Mouse (Mus musculus) heart, embryonic 11.5 days (tissue): ENCODE measurements around the gene Cadps2. TPM values are rescaled to one million over a fixed set of nuclear protein-coding genes. Genes with fewer than 3 reads are reported as not detected.

ENCODE experiments used
- ATAC-seq: fragments of 200-750 bp; cut with Nextera tagmentation; replicated peaks from 2 replicates; pipeline ENCODE4 v1.8.0; 2017; ENCODE audit warnings: moderate library complexity; ENCODE audit not compliant: insufficient number of reproducible peaks, low FRiP score, low TSS enrichment
- H3K27ac ChIP-seq: fragments of 300-500 bp; sonication (generic); 2 replicates; pipeline ENCODE4 v1.5.1; 2014; ENCODE audit warnings: mild to moderate bottlenecking, low read depth, low read length
- H3K27me3 ChIP-seq: fragments of 300-500 bp; sonication (generic); 2 replicates; pipeline ENCODE4 v1.6.1; 2014; ENCODE audit warnings: mild to moderate bottlenecking, low read length, mixed read lengths; ENCODE audit not compliant: control insufficient read depth, insufficient read depth
- H3K36me3 ChIP-seq: fragments of 300-500 bp; sonication (generic); 2 replicates; pipeline ENCODE4 v1.6.1; 2014; ENCODE audit warnings: mild to moderate bottlenecking, low read length, moderate library complexity, mixed read lengths; ENCODE audit not compliant: control insufficient read depth, insufficient read depth
- H3K4me1 ChIP-seq: fragments of 300-500 bp; sonication (generic); 2 replicates; pipeline ENCODE4 v1.6.1; 2014; ENCODE audit warnings: low read length; ENCODE audit not compliant: control insufficient read depth, insufficient read depth
- H3K4me2 ChIP-seq: fragments of 300-500 bp; sonication (generic); 2 replicates; pipeline ENCODE4 v1.6.1; 2014; ENCODE audit warnings: mild to moderate bottlenecking, moderate library complexity
- H3K4me3 ChIP-seq: fragments of 300-500 bp; sonication (generic); 2 replicates; pipeline ENCODE4 v1.5.1; 2014; ENCODE audit warnings: low read depth, low read length
- H3K9ac ChIP-seq: fragments of 300-500 bp; sonication (generic); 2 replicates; pipeline ENCODE4 v1.6.1; 2014; ENCODE audit warnings: mild to moderate bottlenecking, low read depth, low read length, moderate library complexity
- H3K9me3 ChIP-seq: fragments of 300-500 bp; sonication (generic); replicated peaks from 2 replicates; pipeline ENCODE4 v1.6.1; 2016; ENCODE audit warnings: low read length; ENCODE audit not compliant: control insufficient read depth
- WGBS: fragments of 180-500 bp; shearing (Covaris S2); extraction: QIAGEN DNeasy Blood & Tissue Kit; methylation state at CpG from one replicate; pipeline ENCODE4 v1.1.7; 2014; ENCODE audit not compliant: insufficient replicate concordance; 5-methylcytosine and 5-hydroxymethylcytosine counted together
- polyA plus RNA-seq: library from polyadenylated mRNA; unstranded; fragments of >200 nt; fragmentation: Nextera tagmentation; extraction: Ambion mirVana; gene quantifications from 2 replicates; pipeline ENCODE4 v1.2.1, GENCODE M21; 2014

Gene Cadps2
- polyA plus RNA-seq, 1 experiment from 2014 or later, result 1.2 TPM

DNA sequence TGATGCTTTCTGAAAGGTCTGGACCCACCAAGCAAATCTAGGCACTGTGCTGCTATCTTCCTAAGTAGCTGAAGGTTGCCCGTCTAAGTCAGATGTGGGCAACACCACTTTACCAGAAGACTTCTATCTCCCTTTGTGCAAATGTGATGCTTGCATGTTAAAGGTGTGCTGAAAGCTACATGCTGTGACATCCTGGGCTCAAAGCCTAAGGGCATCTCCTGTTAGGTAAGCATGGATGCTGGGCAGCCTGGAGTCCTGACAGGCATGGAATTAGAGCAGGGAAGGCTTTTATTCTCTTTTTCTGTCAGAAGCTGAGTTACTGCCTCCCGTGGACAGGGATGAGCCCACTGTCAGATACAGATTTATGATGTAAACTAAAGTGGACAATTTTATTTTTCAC, 348.8 kb downstream of the Cadps2 start:
- ATAC-seq, result no peak
- H3K4me2 ChIP-seq, result no peak overlapping the region
- WGBS, result 74% methylated on average over 2 of the region's 2 CpGs
- no peaks in the 10 kb centered on the region for H3K9me3 ChIP-seq
- H3K27ac ChIP-seq, result no peak overlapping the region
- H3K4me1 ChIP-seq, result no peaks in the 10 kb centered on the region
- no peaks in the 10 kb centered on the region for H3K27me3 ChIP-seq
- H3K4me3 ChIP-seq, result no peak overlapping the region
- no peak overlapping the region for H3K9ac ChIP-seq
- H3K36me3 ChIP-seq, result no peaks in the 10 kb centered on the region

DNA sequence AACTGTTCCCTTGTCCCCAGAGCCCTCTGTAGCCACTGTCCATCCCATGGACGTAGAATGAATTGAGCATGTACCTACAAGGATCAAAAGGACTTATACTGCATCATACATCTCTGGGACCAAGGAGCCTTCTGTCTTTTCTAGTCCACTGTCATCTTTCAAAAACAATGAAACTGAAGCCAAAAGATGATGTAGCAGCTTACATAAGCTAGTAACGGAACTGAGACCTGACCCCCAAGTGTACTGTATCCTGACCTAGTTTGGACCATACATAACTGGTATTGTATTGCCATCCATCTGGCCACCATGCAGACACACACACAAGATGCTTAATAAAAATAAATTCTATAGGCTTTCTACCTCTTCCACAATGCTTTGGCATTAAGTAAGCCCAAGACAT, 350.2 kb downstream of the Cadps2 start:
- ATAC-seq, result no peak
- Histone ChIP-seq H3K4me1 (no peaks in the 10 kb centered on the region), H3K36me3 (no peaks in the 10 kb centered on the region), H3K27me3 (no peaks in the 10 kb centered on the region), H3K4me3 (no peak overlapping the region), H3K9me3 (no peaks in the 10 kb centered on the region), H3K9ac (no peak overlapping the region), H3K4me2 (no peak overlapping the region), H3K27ac (no peak overlapping the region)
- 71% methylated on average over 2 of the region's 2 CpGs for WGBS

DNA sequence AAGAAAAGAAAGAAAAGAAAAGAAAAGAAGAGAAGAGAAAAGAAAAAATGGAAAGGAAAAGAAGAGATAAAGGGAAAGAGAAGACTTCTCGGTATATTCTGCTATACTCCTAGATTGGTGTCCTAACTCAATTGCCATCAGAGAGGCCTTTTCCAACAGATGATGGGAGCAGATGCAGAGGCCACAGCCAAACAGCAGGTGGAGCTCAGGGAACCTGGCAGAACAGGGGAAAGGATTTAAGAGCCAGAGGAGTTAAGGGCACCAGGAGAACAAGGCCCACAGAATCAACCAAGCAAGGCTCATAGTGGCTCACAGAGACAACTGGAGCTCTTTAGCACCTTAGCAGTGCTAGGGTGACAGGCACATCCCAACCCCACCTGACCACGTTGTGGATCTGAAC, 366.5 kb downstream of the Cadps2 start:
- Histone ChIP-seq H3K4me3 (no peak overlapping the region), H3K36me3 (no peaks in the 10 kb centered on the region), H3K4me1 (no peaks in the 10 kb centered on the region), H3K4me2 (no peak overlapping the region), H3K27me3 (no peaks in the 10 kb centered on the region), H3K27ac (no peak overlapping the region), H3K9ac (no peak overlapping the region), H3K9me3 (no peaks in the 10 kb centered on the region)
- no peak for ATAC-seq
- WGBS, result 54% methylated on average over 2 of the region's 2 CpGs

DNA sequence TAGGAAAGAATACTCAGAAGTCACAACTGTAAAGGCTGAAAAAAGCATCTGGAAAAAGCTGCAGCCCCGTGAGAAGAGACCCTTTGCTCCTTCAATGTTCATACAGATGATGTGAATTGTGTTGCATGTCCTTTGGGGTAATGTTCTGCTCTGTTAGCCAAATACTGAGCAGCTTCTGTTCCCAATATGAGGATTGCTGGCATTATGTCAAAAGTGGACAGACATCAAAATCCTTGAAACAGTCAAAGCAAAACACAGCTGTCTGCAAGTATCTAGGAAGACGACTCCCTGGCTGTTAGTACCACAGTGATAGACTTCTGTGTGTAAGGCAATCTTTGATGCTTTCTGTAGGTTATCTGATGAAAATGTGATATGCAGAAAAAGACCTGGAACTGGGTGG, 367.4 kb downstream of the Cadps2 start:
- 78% methylated on average over 2 of the region's 2 CpGs for WGBS
- no peak for ATAC-seq
- no peaks in the 10 kb centered on the region for H3K9me3 ChIP-seq

DNA sequence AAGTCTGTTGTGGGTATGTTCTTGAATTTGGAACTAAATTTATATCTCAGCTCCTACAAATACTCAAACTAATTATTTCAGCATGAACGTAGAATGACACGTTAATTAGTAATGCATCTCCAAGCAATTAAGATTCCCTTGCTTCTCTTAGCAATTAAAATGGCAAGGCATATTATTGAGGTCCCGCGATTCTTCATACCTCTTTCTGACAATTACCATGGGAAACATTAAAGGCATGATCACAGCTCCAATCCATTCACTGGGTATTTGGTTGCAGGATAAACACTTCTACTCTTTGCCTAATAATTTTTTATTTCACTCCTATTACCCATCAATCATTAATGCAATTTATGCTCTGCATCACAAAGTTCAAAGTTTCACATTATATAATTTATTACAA, 371.3 kb downstream of the Cadps2 start:
- H3K27me3 ChIP-seq, result no peaks in the 10 kb centered on the region
- H3K9me3 ChIP-seq, result no peaks in the 10 kb centered on the region
- no peaks in the 10 kb centered on the region for H3K4me1 ChIP-seq
- H3K36me3 ChIP-seq, result no peaks in the 10 kb centered on the region
- H3K27ac ChIP-seq, result no peak overlapping the region
- H3K4me3 ChIP-seq, result no peak overlapping the region
- WGBS, result 87% methylated on average over 4 of the region's 4 CpGs
- ATAC-seq, result no peak
- H3K9ac ChIP-seq, result no peak overlapping the region
- H3K4me2 ChIP-seq, result no peak overlapping the region

More for the DNA sequence above, 367.4 kb downstream of the Cadps2 start:
- Histone ChIP-seq H3K27ac (no peak overlapping the region), H3K36me3 (no peaks in the 10 kb centered on the region), H3K4me2 (no peak overlapping the region), H3K4me3 (no peak overlapping the region), H3K9ac (no peak overlapping the region), H3K4me1 (no peaks in the 10 kb centered on the region), H3K27me3 (no peaks in the 10 kb centered on the region)

DNA sequence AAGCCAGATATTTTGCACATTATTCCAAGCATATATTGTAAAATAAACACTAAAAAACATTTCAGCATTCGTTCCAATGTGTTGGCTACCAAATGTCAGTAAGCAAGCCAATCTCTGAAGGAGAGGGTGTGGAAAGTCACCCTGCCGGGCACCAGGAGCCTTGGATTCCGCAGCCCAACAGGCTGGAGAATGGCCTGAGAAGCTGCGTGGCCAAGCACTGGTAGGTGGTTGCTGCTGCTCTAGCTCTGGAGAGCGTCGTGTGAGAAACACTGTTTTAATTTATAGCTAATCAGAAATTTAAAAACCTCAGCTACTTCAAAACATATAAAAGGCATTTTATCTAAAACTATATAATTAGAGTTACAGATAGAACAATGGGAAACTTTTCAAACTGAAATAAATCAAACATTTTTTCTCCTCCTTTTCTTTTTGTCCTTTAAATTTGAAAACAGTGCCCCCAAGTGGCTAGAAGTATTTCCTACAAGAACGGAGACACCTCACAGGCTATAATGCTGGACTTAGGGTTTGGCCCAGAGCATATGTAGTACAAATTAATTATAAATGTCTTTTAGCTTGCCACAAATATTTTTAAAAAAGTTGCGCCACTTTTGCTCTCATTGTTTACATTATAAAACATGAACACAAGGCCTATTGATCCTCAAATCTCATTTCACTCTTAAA, 376.5 kb downstream of the Cadps2 start:
- Histone ChIP-seq H3K27me3 (no peaks in the 10 kb centered on the region), H3K36me3 (no peaks in the 10 kb centered on the region), H3K27ac (no peak overlapping the region), H3K4me3 (peak overlapping the region; percentile 10; the same call in 1 of the 2 replicates), H3K4me2 (peak overlapping the region; percentile 17), H3K9ac (no peak overlapping the region), H3K9me3 (no peaks in the 10 kb centered on the region), H3K4me1 (no peaks in the 10 kb centered on the region)
- no peak; the same call in 1 of the 2 replicates for ATAC-seq
- 22% methylated on average over 8 of the region's 8 CpGs for WGBS

DNA sequence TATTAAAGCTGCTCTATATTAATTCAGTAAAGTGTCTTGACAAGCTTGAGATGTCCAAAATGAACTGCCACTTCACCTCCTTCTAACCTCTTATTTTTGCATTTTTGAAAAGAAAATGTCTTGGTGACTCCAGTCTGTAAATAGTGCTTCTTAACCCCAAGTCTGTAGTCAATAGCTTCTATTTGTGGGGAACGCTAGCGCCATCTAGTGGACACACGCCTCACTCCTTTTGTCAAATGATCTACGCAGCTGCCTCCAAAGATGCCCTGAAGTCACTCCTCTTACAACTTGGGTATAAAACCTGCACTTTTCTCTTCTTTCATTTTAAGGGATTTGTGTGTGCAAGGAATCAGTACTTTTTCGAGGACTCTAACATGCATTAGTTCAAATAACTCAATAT, 381.5 kb downstream of the Cadps2 start:
- H3K4me2 ChIP-seq, result no peak overlapping the region
- no peaks in the 10 kb centered on the region for H3K9me3 ChIP-seq
- no peak overlapping the region for H3K4me3 ChIP-seq
- no peak overlapping the region for H3K9ac ChIP-seq
- no peak overlapping the region for H3K27ac ChIP-seq
- H3K4me1 ChIP-seq, result no peaks in the 10 kb centered on the region
- H3K27me3 ChIP-seq, result no peaks in the 10 kb centered on the region
- H3K36me3 ChIP-seq, result no peaks in the 10 kb centered on the region
- ATAC-seq, result no peak
- 3% methylated on average over 5 of the region's 5 CpGs for WGBS

DNA sequence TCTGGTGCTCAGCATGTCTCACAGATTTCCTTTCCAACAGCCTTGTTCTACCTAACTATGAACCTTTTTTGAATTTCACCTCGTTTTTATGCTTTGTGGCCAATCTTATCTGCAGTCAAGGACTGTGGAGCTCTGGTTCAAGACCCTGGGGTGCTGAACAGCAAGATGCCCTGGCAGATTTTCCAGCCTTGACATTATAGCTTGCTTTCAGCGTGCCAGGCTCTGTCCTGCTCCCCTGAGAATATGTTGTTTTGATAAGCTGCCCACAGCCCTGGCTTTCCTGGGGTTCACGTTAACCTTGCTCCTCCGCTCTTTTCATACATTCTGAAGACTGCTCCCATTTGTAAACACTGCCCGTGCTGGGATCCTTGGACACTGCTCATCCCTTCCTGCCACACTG, 385.3 kb downstream of the Cadps2 start:
- H3K4me2 ChIP-seq, result no peak overlapping the region
- H3K36me3 ChIP-seq, result no peaks in the 10 kb centered on the region
- no peak overlapping the region for H3K4me3 ChIP-seq
- no peak overlapping the region for H3K9ac ChIP-seq
- H3K9me3 ChIP-seq, result no peaks in the 10 kb centered on the region
- no peak overlapping the region for H3K27ac ChIP-seq
- no peaks in the 10 kb centered on the region for H3K27me3 ChIP-seq
- no peak for ATAC-seq
- no peaks in the 10 kb centered on the region for H3K4me1 ChIP-seq
- WGBS, result 59% methylated on average over 5 of the region's 5 CpGs

DNA sequence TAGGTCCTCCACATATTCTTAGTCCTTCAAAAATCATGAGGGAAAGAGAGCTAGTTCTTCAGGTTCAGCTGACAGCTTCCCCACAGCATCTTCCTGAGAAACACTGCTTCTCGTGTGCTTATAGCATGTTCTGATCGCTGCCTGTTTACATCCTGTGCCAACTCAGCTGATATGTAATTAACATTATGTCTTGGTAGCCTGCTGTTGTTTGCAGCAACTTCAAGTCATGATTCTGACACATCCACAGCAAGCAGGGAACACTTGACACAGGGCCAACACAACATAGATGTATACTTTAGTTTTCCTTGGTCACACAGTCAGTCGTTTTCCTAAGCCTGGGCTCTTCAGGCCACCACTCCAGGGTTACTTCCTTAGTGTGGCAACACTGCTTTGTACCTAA, 399.3 kb downstream of the Cadps2 start:
- H3K36me3 ChIP-seq, result no peaks in the 10 kb centered on the region
- H3K4me3 ChIP-seq, result no peak overlapping the region

More for the DNA sequence above, 399.3 kb downstream of the Cadps2 start:
- ATAC-seq, result no peak
- Histone ChIP-seq H3K4me1 (no peaks in the 10 kb centered on the region), H3K9me3 (no peaks in the 10 kb centered on the region), H3K27ac (no peak overlapping the region), H3K27me3 (no peaks in the 10 kb centered on the region), H3K9ac (no peak overlapping the region), H3K4me2 (no peak overlapping the region)
- 69% methylated on average over 3 of the region's 3 CpGs for whole genome bisulfite sequencing
